In genomic region chr1:119457528-119457855, GRCm38 (mm10) we compare ENCODE assay signal across 8 mouse cellular contexts. TPM values are rescaled to one million over a fixed set of nuclear protein-coding genes. Genes with fewer than 3 reads are reported as not detected.
DNase-seq lines count a peak whose midpoint lies in the region; ATAC-seq and TF ChIP-seq lines count a peak whose summit lies in the region.

No protein-coding gene starts in this region.

- dilution Hi-C loops in CH12.LX (cut with MboI; ENCODE audit: extremely low pct_ligation_motif_present, extremely low pct_unique_long_range_greater_than_20kb, low sequenced_read_pairs), result no loop called here

- TF ChIP-seq CTCF in heart, adult 2 months (IDR thresholded peaks at IDR 0.05), result no peak
- TF ChIP-seq CTCF in CH12.LX (conservative IDR thresholded peaks at IDR 0.05 in 1 of 2, IDR thresholded peaks at IDR 0.05 in 1 of 2; ENCODE audit: low read depth in 2 of 2, low read length in 2 of 2), result no peak
- no peak for TF ChIP-seq CTCF in liver, postnatal 0 days (IDR thresholded peaks at IDR 0.05; ENCODE audit: low read depth)

- 42% methylated on average over 5 of the region's 5 CpGs for WGBS in heart, embryonic 15.5 days
- 53% methylated on average over 5 of the region's 5 CpGs for WGBS in heart, adult 2 months
- 36% methylated on average over 5 of the region's 5 CpGs for WGBS in liver, postnatal 0 days (ENCODE audit: insufficient replicate concordance)

- peaks cover 7% of the 10 kb centered on the region; the same call in 1 of the 2 replicates for H3K4me1 ChIP-seq in heart, embryonic 15.5 days (replicated peaks)
- no peaks in the 10 kb centered on the region; the same call in 1 of the 2 replicates for H3K4me1 ChIP-seq in heart, adult 2 months (ENCODE audit: control insufficient read depth, insufficient read depth, low read length)
- H3K4me1 ChIP-seq in CH12.LX (ENCODE audit: control insufficient read depth in 1 of 2, insufficient read depth in 2 of 2), result peaks cover 2 to 15% of the 10 kb centered on the region in 2 experiments; a peak in 2 of 4 replicates
- H3K4me1 ChIP-seq in liver, postnatal 0 days (ENCODE audit: insufficient read depth), result peaks cover 6% of the 10 kb centered on the region; the same call in 1 of the 2 replicates

- no peak for TF ChIP-seq RAD21 in CH12.LX (IDR thresholded peaks at IDR 0.05; ENCODE audit: low read depth, low read length)

- peak overlapping the region; percentile 13; the same call in 1 of the 2 replicates for H3K4me3 ChIP-seq in heart, embryonic 15.5 days
- no peak overlapping the region for H3K4me3 ChIP-seq in heart, adult 2 months
- H3K4me3 ChIP-seq in CH12.LX (replicated peaks in 1 of 3; ENCODE audit: low read depth in 2 of 3, low read length in 2 of 3, poor library complexity in 1 of 3), result peak overlapping the region in 1 of 3 experiments; percentile 19
- 0 out of 2 replicates have a peak overlapping the region, but pooled peaks have one; percentile 17 for H3K4me3 ChIP-seq in liver, postnatal 0 days (ENCODE audit: low read depth, low read length)

- no peak for ATAC-seq in heart, embryonic 15.5 days (replicated peaks; ENCODE audit: insufficient number of reproducible peaks, insufficient read depth, low FRiP score, low read depth)
- no peak for ATAC-seq in liver, postnatal 0 days

- no peaks in the 10 kb centered on the region for H3K9me3 ChIP-seq in heart, embryonic 15.5 days (replicated peaks)
- H3K9me3 ChIP-seq in CH12.LX (replicated peaks; ENCODE audit: low read length), result no peaks in the 10 kb centered on the region
- no peaks in the 10 kb centered on the region for H3K9me3 ChIP-seq in liver, postnatal 0 days (ENCODE audit: low read length)

- no peak for TF ChIP-seq POLR2A in heart, adult 2 months (IDR thresholded peaks at IDR 0.05; ENCODE audit: insufficient read depth, low read depth, low read length)
- TF ChIP-seq POLR2A in CH12.LX (IDR thresholded peaks at IDR 0.05; ENCODE audit: low read depth, low read length), result no peak

- peak overlapping the region; percentile 53 for H3K4me2 ChIP-seq in heart, embryonic 15.5 days
- peak overlapping the region; percentile 87 for H3K4me2 ChIP-seq in CH12.LX (ENCODE audit: insufficient read depth, low read depth, poor library complexity, severe bottlenecking)
- H3K4me2 ChIP-seq in liver, postnatal 0 days (ENCODE audit: low read depth, low read length), result peak overlapping the region; percentile 50

- H3K79me2 ChIP-seq in heart, adult 2 months (replicated peaks; ENCODE audit: control insufficient read depth, insufficient read depth, low read length), result no peaks in the 10 kb centered on the region
- no peaks in the 10 kb centered on the region; the same call in 1 of the 2 replicates for H3K79me2 ChIP-seq in CH12.LX (replicated peaks; ENCODE audit: control insufficient read depth, extremely low read depth, insufficient read depth, poor library complexity, severe bottlenecking)

- intact Hi-C loops in heart, adult 2 months (cut with DNase I), result no loop called here

- no peak for DNase-seq in heart, adult 2 months
- DNase-seq in CH12.LX (ENCODE audit: extremely low read depth), result no peak
- DNase-seq in forelimb bud, embryonic 11.5 days (ENCODE audit: low read depth, low spot score), result peak; percentile 43
- no peak for DNase-seq in liver, postnatal 0 days
- DNase-seq in testis, postnatal 10 days (ENCODE audit: low spot score), result no peak
- no peak for DNase-seq in cerebellum, postnatal 4 days (ENCODE audit: low spot score in 2 of 2)
- DNase-seq in heart, adult 11 months, result no peak

- no peaks in the 10 kb centered on the region for H3K36me3 ChIP-seq in heart, embryonic 15.5 days
- H3K36me3 ChIP-seq in heart, adult 2 months (ENCODE audit: control insufficient read depth, insufficient read depth, low read length), result no peaks in the 10 kb centered on the region
- no peaks in the 10 kb centered on the region for H3K36me3 ChIP-seq in CH12.LX (replicated peaks in 1 of 2; ENCODE audit: control insufficient read depth in 1 of 2, insufficient read depth in 1 of 2, low read length in 1 of 2)
- H3K36me3 ChIP-seq in liver, postnatal 0 days (replicated peaks; ENCODE audit: insufficient read depth, low read length), result no peaks in the 10 kb centered on the region

- peaks cover 6% of the 10 kb centered on the region; the same call in 1 of the 2 replicates for H3K27me3 ChIP-seq in heart, embryonic 15.5 days
- H3K27me3 ChIP-seq in heart, adult 2 months (ENCODE audit: control insufficient read depth, insufficient read depth, low read length), result no peaks in the 10 kb centered on the region
- H3K27me3 ChIP-seq in CH12.LX (replicated peaks), result no peaks in the 10 kb centered on the region
- H3K27me3 ChIP-seq in liver, postnatal 0 days (ENCODE audit: insufficient read depth, low read length), result no peaks in the 10 kb centered on the region

- in situ Hi-C loops in CH12.LX (cut with MboI; ENCODE audit: low pct_ligation_motif_present, low pct_unique_long_range_greater_than_20kb, low sequenced_read_pairs), result no loop called here

- H3K27ac ChIP-seq in heart, embryonic 15.5 days, result no peak overlapping the region
- H3K27ac ChIP-seq in heart, adult 2 months, result no peak overlapping the region
- H3K27ac ChIP-seq in CH12.LX (ENCODE audit: insufficient read depth, low read depth), result no peak overlapping the region
- no peak overlapping the region for H3K27ac ChIP-seq in liver, postnatal 0 days (ENCODE audit: low read depth)

- H3K9ac ChIP-seq in heart, embryonic 15.5 days, result no peak overlapping the region
- H3K9ac ChIP-seq in heart, adult 2 months (ENCODE audit: low read depth, low read length), result no peak overlapping the region
- H3K9ac ChIP-seq in CH12.LX (ENCODE audit: insufficient read depth, low read depth), result no peak overlapping the region
- H3K9ac ChIP-seq in liver, postnatal 0 days (replicated peaks), result no peak overlapping the region

- no peak for TF ChIP-seq EP300 in heart, adult 2 months (IDR thresholded peaks at IDR 0.05; ENCODE audit: insufficient read depth, low read depth, low read length)
- no peak for TF ChIP-seq EP300 in CH12.LX (IDR thresholded peaks at IDR 0.05; ENCODE audit: low read length)
- TF ChIP-seq EP300 in liver, postnatal 0 days (IDR thresholded peaks at IDR 0.05; ENCODE audit: low read depth), result no peak

TF ChIP-seq in CH12.LX, 34 proteins besides CTCF, POLR2A, EP300 and RAD21:
- TF ChIP-seq MEF2A (IDR thresholded peaks at IDR 0.05; ENCODE audit: borderline replicate concordance, low read depth, low read length), result no peak
- TF ChIP-seq MAZ (IDR thresholded peaks at IDR 0.05; ENCODE audit: low read depth, low read length), result peak; percentile 14; the same call in 1 of the 2 replicates
- TF ChIP-seq MXI1 (IDR thresholded peaks at IDR 0.05; ENCODE audit: low read depth, low read length), result 0 out of 2 replicates have a peak, but pooled peaks have one; percentile 39
- no peak for TF ChIP-seq CHD2 (IDR thresholded peaks at IDR 0.05; ENCODE audit: low read length)
- TF ChIP-seq HCFC1 (IDR thresholded peaks at IDR 0.05; ENCODE audit: low read depth, low read length), result no peak

RNA-seq across cellular contexts. Expression of gene Inhbb, which starts 35.4 kb away (rescaled TPM):
- polyA plus RNA-seq in heart, embryonic 15.5 days (2015; fragmentation: Nextera tagmentation; extraction: Ambion mirVana), result 0.48 and 0.62 TPM in 2 replicates
- total RNA-seq in heart, adult 2 months (2021), result 1 to 10 TPM in 1 of 2 experiments, under 1 TPM in 1; 0.99 to 1.1 TPM
- 1.3 and 2.2 TPM in 2 replicates for polyA plus RNA-seq in heart, adult 2 months (2012; rRNA removed)
- total RNA-seq in CH12.LX (2012; rRNA removed), result not detected in 2 replicates
- total RNA-seq in CH12.LX (2014; rRNA removed), result not detected in 2 replicates
- not detected in 2 replicates for polyA plus RNA-seq in CH12.LX (2012; ENCODE audit: insufficient read length, low read depth)
- 0.65 and 0.78 TPM in 2 replicates for polyA plus RNA-seq in liver, postnatal 0 days (2015; fragmentation: Nextera tagmentation; extraction: Ambion mirVana)

RNA-seq across cellular contexts. Expression of gene Ralb, which starts 47.1 kb away (rescaled TPM):
- 134 and 137 TPM in 2 replicates for polyA plus RNA-seq in heart, embryonic 15.5 days (2015; fragmentation: Nextera tagmentation; extraction: Ambion mirVana)
- 10 to 100 TPM; 26.9 to 30.1 TPM for total RNA-seq in heart, adult 2 months (2021)
- 23.1 and 29.1 TPM in 2 replicates for polyA plus RNA-seq in heart, adult 2 months (2012; rRNA removed)
- total RNA-seq in CH12.LX (2012; rRNA removed) (18.1 and 18.2 TPM in 2 replicates), CH12.LX (2014; rRNA removed) (25.6 and 28.7 TPM in 2 replicates)
- polyA plus RNA-seq in CH12.LX (2012; ENCODE audit: insufficient read length, low read depth), result 22.9 and 23.8 TPM in 2 replicates
- 30.9 and 31.8 TPM in 2 replicates for polyA plus RNA-seq in liver, postnatal 0 days (2015; fragmentation: Nextera tagmentation; extraction: Ambion mirVana)
